Mouse (Mus musculus) thymus, postnatal 14 days (tissue): ENCODE measurements around the gene Cyp2a4.
"Not testable (repeated sequence)": the region's sequence is repeated elsewhere in the genome, so short reads cannot be mapped to it uniquely, and the experiment has no call there.

Experiments used
- DNase-seq: peaks from one replicate; pipeline ENCODE4 v3.0.0; 2021

Cyp2a4 gene

GRCm38 (mm10) chr7:26306926-26307325 lies at the start of gene Cyp2a4:
Cyp2a4 (plus strand) TSS chr7:26307169.
- not testable (repeated sequence) for DNase-seq

- not testable (repeated sequence) for DNase-seq
Observed at GRCm38 (mm10) chr7:26260034-26260433, 46.9 kb upstream of the Cyp2a4 start, which contains the start of gene Vmn1r184. Vmn1r184 (plus strand) TSS chr7:26260334.

- DNase-seq: not testable (repeated sequence)
Observed at GRCm38 (mm10) chr7:26303429-26304166, 3.4 kb upstream of the Cyp2a4 start.

GRCm38 (mm10) chr7:26311786-26312185 lies 4.8 kb downstream of the Cyp2a4 start:
- DNase-seq: not testable (repeated sequence)

GRCm38 (mm10) chr7:26315194-26315593 lies 8.2 kb downstream of the Cyp2a4 start:
- DNase-seq: not testable (repeated sequence)

GRCm38 (mm10) chr7:26315809-26316208 lies 8.8 kb downstream of the Cyp2a4 start:
- DNase-seq: not testable (repeated sequence)

GRCm38 (mm10) chr7:26320361-26320760 lies 13.4 kb downstream of the Cyp2a4 start:
- not testable (repeated sequence) for DNase-seq

- not testable (repeated sequence) for DNase-seq
Observed at GRCm38 (mm10) chr7:26350177-26350576, 43.2 kb downstream of the Cyp2a4 start.

- DNase-seq: not testable (repeated sequence)
Observed at GRCm38 (mm10) chr7:26352258-26352657, 45.3 kb downstream of the Cyp2a4 start.

GRCm38 (mm10) chr7:26356719-26357118 lies 49.8 kb downstream of the Cyp2a4 start:
- not testable (repeated sequence) for DNase-seq
